Mouse (Mus musculus): ENCODE data around the gene 8030474K03Rik. TPM values are rescaled to one million over a fixed set of nuclear protein-coding genes. Genes with fewer than 3 reads are reported as not detected.

Gene 8030474K03Rik
- polyA plus RNA-seq (2012; ENCODE audit: insufficient read depth, insufficient read length, low replicate concordance, missing spikeins) = not detected in 2 replicates

GRCm38 (mm10) chrX:101794342-101794741 is at the start of gene 8030474K03Rik, which contains the start of gene Gm4779:
TSS of gene 8030474K03Rik (plus strand) at chrX:101794656.
TSS of gene Gm4779 (minus strand) at chrX:101794423.
- no peak for TF ChIP-seq POLR2A (IDR thresholded peaks at IDR 0.05; ENCODE audit: insufficient read depth, low read depth, low read length)
- no peak for TF ChIP-seq CTCF (IDR thresholded peaks at IDR 0.05; ENCODE audit: insufficient read depth, low read depth, low read length)
- Histone ChIP-seq H3K27ac (ENCODE audit: insufficient read depth, low read depth, low read length) (no peak within 1 kb of the TSS), H3K4me1 (ENCODE audit: control insufficient read depth, insufficient read depth, low read length) (no peaks in the 10 kb centered on the region), H3K4me3 (ENCODE audit: insufficient read depth, low read depth, low read length) (no peak within 1 kb of the TSS)
- WGBS = 95% methylated on average over 35 of the region's 35 CpGs

GRCm38 (mm10) chrX:101750144-101750543 is 44.3 kb upstream of the 8030474K03Rik start:
- Histone ChIP-seq H3K27ac (ENCODE audit: insufficient read depth, low read depth, low read length) (no peak overlapping the region), H3K4me1 (ENCODE audit: control insufficient read depth, insufficient read depth, low read length) (peaks cover 2% of the 10 kb centered on the region; the same call in 1 of the 2 replicates), H3K4me3 (ENCODE audit: insufficient read depth, low read depth, low read length) (no peak overlapping the region)
- 48% methylated on average over 4 of the region's 4 CpGs for WGBS
- TF ChIP-seq CTCF (IDR thresholded peaks at IDR 0.05; ENCODE audit: insufficient read depth, low read depth, low read length) (no peak), POLR2A (IDR thresholded peaks at IDR 0.05; ENCODE audit: insufficient read depth, low read depth, low read length) (no peak)

- WGBS = 55% methylated on average over 5 of the region's 5 CpGs
- Histone ChIP-seq H3K27ac (ENCODE audit: insufficient read depth, low read depth, low read length) (no peak overlapping the region), H3K4me3 (ENCODE audit: insufficient read depth, low read depth, low read length) (no peak overlapping the region), H3K4me1 (ENCODE audit: control insufficient read depth, insufficient read depth, low read length) (peaks cover 2% of the 10 kb centered on the region; the same call in 1 of the 2 replicates)
- TF ChIP-seq CTCF (IDR thresholded peaks at IDR 0.05; ENCODE audit: insufficient read depth, low read depth, low read length) = no peak
- no peak for TF ChIP-seq POLR2A (IDR thresholded peaks at IDR 0.05; ENCODE audit: insufficient read depth, low read depth, low read length)
Measured at GRCm38 (mm10) chrX:101754478-101754877, 40.0 kb upstream of the 8030474K03Rik start.

GRCm38 (mm10) chrX:101764621-101765020 is 29.8 kb upstream of the 8030474K03Rik start:
- H3K4me1 ChIP-seq (ENCODE audit: control insufficient read depth, insufficient read depth, low read length) = 0 out of 2 replicates have a peak, but pooled peaks cover 3% of the 10 kb centered on the region

GRCm38 (mm10) chrX:101765111-101765510 is 29.3 kb upstream of the 8030474K03Rik start:
- H3K4me1 ChIP-seq (ENCODE audit: control insufficient read depth, insufficient read depth, low read length) = 0 out of 2 replicates have a peak, but pooled peaks cover 3% of the 10 kb centered on the region
- H3K27ac ChIP-seq (ENCODE audit: insufficient read depth, low read depth, low read length) = no peak overlapping the region
- 66% methylated on average over 4 of the region's 4 CpGs for WGBS
- TF ChIP-seq CTCF (IDR thresholded peaks at IDR 0.05; ENCODE audit: insufficient read depth, low read depth, low read length) = no peak
- no peak for TF ChIP-seq POLR2A (IDR thresholded peaks at IDR 0.05; ENCODE audit: insufficient read depth, low read depth, low read length)
- no peak overlapping the region for H3K4me3 ChIP-seq (ENCODE audit: insufficient read depth, low read depth, low read length)

More at GRCm38 (mm10) chrX:101764621-101765020, 29.8 kb upstream of the 8030474K03Rik start:
- 68% methylated on average over 5 of the region's 5 CpGs for WGBS
- no peak for TF ChIP-seq CTCF (IDR thresholded peaks at IDR 0.05; ENCODE audit: insufficient read depth, low read depth, low read length)
- TF ChIP-seq POLR2A (IDR thresholded peaks at IDR 0.05; ENCODE audit: insufficient read depth, low read depth, low read length) = no peak
- Histone ChIP-seq H3K27ac (ENCODE audit: insufficient read depth, low read depth, low read length) (no peak overlapping the region), H3K4me3 (ENCODE audit: insufficient read depth, low read depth, low read length) (no peak overlapping the region)

- 72% methylated on average over 7 of the region's 7 CpGs for WGBS
- TF ChIP-seq CTCF (IDR thresholded peaks at IDR 0.05; ENCODE audit: insufficient read depth, low read depth, low read length) (no peak), POLR2A (IDR thresholded peaks at IDR 0.05; ENCODE audit: insufficient read depth, low read depth, low read length) (no peak)
- H3K4me3 ChIP-seq (ENCODE audit: insufficient read depth, low read depth, low read length) = no peak overlapping the region
- no peak overlapping the region for H3K27ac ChIP-seq (ENCODE audit: insufficient read depth, low read depth, low read length)
- H3K4me1 ChIP-seq (ENCODE audit: control insufficient read depth, insufficient read depth, low read length) = 0 out of 2 replicates have a peak, but pooled peaks cover 3% of the 10 kb centered on the region
Measured at GRCm38 (mm10) chrX:101767280-101767679, 27.2 kb upstream of the 8030474K03Rik start.

GRCm38 (mm10) chrX:101769478-101769877 is 25.0 kb upstream of the 8030474K03Rik start:
- TF ChIP-seq CTCF (IDR thresholded peaks at IDR 0.05; ENCODE audit: insufficient read depth, low read depth, low read length) (no peak), POLR2A (IDR thresholded peaks at IDR 0.05; ENCODE audit: insufficient read depth, low read depth, low read length) (no peak)
- WGBS = 53% methylated on average over 2 of the region's 2 CpGs
- H3K4me1 ChIP-seq (ENCODE audit: control insufficient read depth, insufficient read depth, low read length) = 0 out of 2 replicates have a peak, but pooled peaks cover 3% of the 10 kb centered on the region
- no peak overlapping the region for H3K27ac ChIP-seq (ENCODE audit: insufficient read depth, low read depth, low read length)
- no peak overlapping the region for H3K4me3 ChIP-seq (ENCODE audit: insufficient read depth, low read depth, low read length)

GRCm38 (mm10) chrX:101770307-101770706 is 24.1 kb upstream of the 8030474K03Rik start:
- WGBS = 70% methylated on average over 3 of the region's 3 CpGs
- TF ChIP-seq CTCF (IDR thresholded peaks at IDR 0.05; ENCODE audit: insufficient read depth, low read depth, low read length) (no peak), POLR2A (IDR thresholded peaks at IDR 0.05; ENCODE audit: insufficient read depth, low read depth, low read length) (no peak)
- no peaks in the 10 kb centered on the region for H3K4me1 ChIP-seq (ENCODE audit: control insufficient read depth, insufficient read depth, low read length)
- no peak overlapping the region for H3K27ac ChIP-seq (ENCODE audit: insufficient read depth, low read depth, low read length)
- no peak overlapping the region for H3K4me3 ChIP-seq (ENCODE audit: insufficient read depth, low read depth, low read length)

- Histone ChIP-seq H3K4me3 (ENCODE audit: insufficient read depth, low read depth, low read length) (no peak overlapping the region), H3K27ac (ENCODE audit: insufficient read depth, low read depth, low read length) (no peak overlapping the region), H3K4me1 (ENCODE audit: control insufficient read depth, insufficient read depth, low read length) (no peaks in the 10 kb centered on the region)
- TF ChIP-seq POLR2A (IDR thresholded peaks at IDR 0.05; ENCODE audit: insufficient read depth, low read depth, low read length) = no peak
- no peak for TF ChIP-seq CTCF (IDR thresholded peaks at IDR 0.05; ENCODE audit: insufficient read depth, low read depth, low read length)
- WGBS = 28% methylated on average over 5 of the region's 5 CpGs
Measured at GRCm38 (mm10) chrX:101772035-101772434, 22.4 kb upstream of the 8030474K03Rik start.

Measured in olfactory bulb, adult 2 months (tissue).